Mouse (Mus musculus) A20 (cell line): ENCODE measurements around the gene Calcoco2.
A peak's percentile ranks its signal among the peaks of the same experiment; 100 is the strongest.
"Not testable (repeated sequence)": the region's sequence is repeated elsewhere in the genome, so short reads cannot be mapped to it uniquely, and the experiment has no call there.

Source experiments
- DNase-seq: peaks from one replicate; pipeline ENCODE4 v3.0.0-alpha.2; 2011; ENCODE audit warnings: low read depth, low spot score

Gene Calcoco2

GRCm38 (mm10) chr11:96111751-96112150, at the start of gene Calcoco2:
Gene Calcoco2 (minus strand): TSS chr11:96111964.
- DNase-seq: no peak

- no peak for DNase-seq
These were observed 35.7 kb upstream of the Calcoco2 start for GRCm38 (mm10) chr11:96147471-96147870.

- DNase-seq: peak; percentile 56
These were observed 34.0 kb upstream of the Calcoco2 start for GRCm38 (mm10) chr11:96145622-96146270.

- no peak for DNase-seq
These were observed 32.0 kb upstream of the Calcoco2 start for GRCm38 (mm10) chr11:96143766-96144165.

GRCm38 (mm10) chr11:96140726-96141175, 29.0 kb upstream of the Calcoco2 start:
- no peak for DNase-seq

GRCm38 (mm10) chr11:96135847-96136246, 24.1 kb upstream of the Calcoco2 start:
- no peak for DNase-seq

- peak; percentile 88 for DNase-seq
These were observed 21.6 kb upstream of the Calcoco2 start, which contains the start of gene Ttll6 for GRCm38 (mm10) chr11:96133239-96133865. Gene Ttll6 (plus strand): TSS chr11:96133786.

GRCm38 (mm10) chr11:96130606-96131005, 18.8 kb upstream of the Calcoco2 start:
- no peak for DNase-seq

- DNase-seq: no peak
These were observed 12.5 kb upstream of the Calcoco2 start for GRCm38 (mm10) chr11:96124052-96124914.

GRCm38 (mm10) chr11:96122806-96123205, 11.0 kb upstream of the Calcoco2 start:
- DNase-seq: not testable (repeated sequence)

- DNase-seq: no peak
These were observed 7.6 kb upstream of the Calcoco2 start for GRCm38 (mm10) chr11:96119401-96119800.

GRCm38 (mm10) chr11:96116925-96117324, 5.2 kb upstream of the Calcoco2 start:
- DNase-seq: not testable (repeated sequence)

GRCm38 (mm10) chr11:96116116-96116515, 4.4 kb upstream of the Calcoco2 start:
- no peak for DNase-seq

- no peak for DNase-seq
These were observed 3.7 kb upstream of the Calcoco2 start for GRCm38 (mm10) chr11:96115416-96115815.

GRCm38 (mm10) chr11:96114077-96114476, 2.3 kb upstream of the Calcoco2 start:
- DNase-seq: no peak

- peak; percentile 33 for DNase-seq
These were observed 814 bp downstream of the Calcoco2 start for GRCm38 (mm10) chr11:96110950-96111349.

GRCm38 (mm10) chr11:96108376-96108775, 3.4 kb downstream of the Calcoco2 start:
- DNase-seq: no peak

- DNase-seq: peak; percentile 60
These were observed 18.4 kb downstream of the Calcoco2 start for GRCm38 (mm10) chr11:96093361-96093760.

- DNase-seq: no peak
These were observed 19.0 kb downstream of the Calcoco2 start for GRCm38 (mm10) chr11:96092674-96093291.

GRCm38 (mm10) chr11:96091073-96091472, 20.7 kb downstream of the Calcoco2 start:
- DNase-seq: peak; percentile 53

- DNase-seq: no peak
These were observed 23.8 kb downstream of the Calcoco2 start for GRCm38 (mm10) chr11:96087981-96088380.

GRCm38 (mm10) chr11:96082682-96083081, 29.1 kb downstream of the Calcoco2 start:
- no peak for DNase-seq
